Mouse (Mus musculus): ENCODE data around the gene Siae.

Gene Siae

DNA sequence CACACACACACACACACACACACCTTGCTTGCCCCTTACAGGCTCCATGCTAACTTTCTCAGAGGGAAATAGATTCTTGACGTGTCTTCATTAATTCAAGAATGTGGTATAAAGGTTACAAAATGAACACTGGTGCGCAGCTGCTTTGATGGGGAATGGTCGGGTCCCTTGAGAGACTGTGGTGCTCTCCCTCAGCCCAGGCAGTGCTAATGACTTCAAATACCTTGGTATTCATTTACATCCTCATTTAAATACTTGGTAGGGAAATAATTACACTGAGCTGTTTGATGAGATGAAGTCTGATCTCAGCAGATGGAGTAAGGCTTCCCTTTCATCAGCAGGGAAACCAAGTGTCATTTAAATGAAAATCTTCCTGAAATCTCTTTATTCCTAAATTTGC lies 69.6 kb downstream of the Siae start:
- no peak for DNase-seq (ENCODE audit: low read depth, low spot score)

DNA sequence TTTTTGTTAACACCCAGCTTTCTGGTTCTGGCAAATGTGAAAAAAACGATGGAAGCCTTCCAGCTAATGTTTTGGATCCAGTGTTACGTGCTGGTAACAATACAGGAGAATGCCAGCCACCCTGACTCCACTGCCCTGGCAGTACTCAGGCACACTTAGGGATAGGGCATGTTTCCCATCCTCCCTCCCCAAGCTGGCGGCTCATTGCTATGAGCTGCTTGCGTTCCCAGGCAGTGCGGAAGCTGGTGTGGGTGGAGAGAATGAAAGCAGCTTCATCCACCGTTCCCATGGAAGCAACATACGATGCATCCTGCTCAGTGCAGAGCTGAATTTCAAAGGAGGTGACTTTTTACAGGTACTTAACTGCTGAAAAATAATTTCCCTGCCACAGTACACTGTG lies 70.1 kb downstream of the Siae start:
- no peak for DNase-seq (ENCODE audit: low read depth, low spot score)

DNA sequence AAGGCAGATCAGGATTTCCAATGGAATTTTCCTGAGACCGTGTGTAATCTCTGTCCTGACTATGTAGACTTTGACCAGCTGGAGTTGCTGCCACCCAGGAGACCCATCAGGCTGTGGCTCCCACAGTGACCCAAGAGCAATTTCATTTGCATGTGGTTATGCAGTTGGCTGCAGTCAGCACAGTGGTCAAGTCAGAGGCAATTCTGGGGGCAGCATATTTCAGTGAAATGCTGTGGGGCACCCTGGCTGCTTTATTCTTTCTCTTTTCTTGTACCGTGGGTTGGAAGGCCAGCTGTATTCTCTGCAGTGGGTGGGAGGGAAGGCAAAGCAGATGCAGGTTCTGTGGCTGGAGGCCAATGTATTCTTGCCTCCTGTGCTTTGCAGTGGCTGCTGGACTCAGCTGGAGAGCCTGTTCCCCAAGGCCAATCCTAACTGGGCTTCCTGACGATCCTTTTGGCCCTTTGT lies 70.6 kb downstream of the Siae start:
- no peak for DNase-seq (ENCODE audit: low read depth, low spot score)

DNA sequence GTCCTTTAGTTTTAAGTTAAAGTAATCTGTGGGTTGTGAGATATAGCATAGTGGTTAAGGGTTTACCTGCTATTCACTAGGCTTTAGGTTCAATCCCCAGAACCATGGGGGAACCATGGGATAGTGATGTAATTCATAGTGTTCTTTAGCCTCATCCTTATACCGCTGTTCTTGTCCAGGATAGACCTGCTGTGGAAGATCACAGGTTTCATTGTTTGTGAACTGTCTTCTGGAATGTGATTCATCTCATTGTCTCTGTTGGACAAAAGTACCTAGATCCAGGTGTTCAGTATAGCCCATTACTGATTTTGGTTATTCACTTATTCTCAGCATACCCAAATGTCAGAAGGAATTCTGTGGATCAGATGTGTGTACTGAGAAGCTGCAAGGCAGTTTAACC lies 71.8 kb downstream of the Siae start:
- no peak for DNase-seq (ENCODE audit: low read depth, low spot score)

DNA sequence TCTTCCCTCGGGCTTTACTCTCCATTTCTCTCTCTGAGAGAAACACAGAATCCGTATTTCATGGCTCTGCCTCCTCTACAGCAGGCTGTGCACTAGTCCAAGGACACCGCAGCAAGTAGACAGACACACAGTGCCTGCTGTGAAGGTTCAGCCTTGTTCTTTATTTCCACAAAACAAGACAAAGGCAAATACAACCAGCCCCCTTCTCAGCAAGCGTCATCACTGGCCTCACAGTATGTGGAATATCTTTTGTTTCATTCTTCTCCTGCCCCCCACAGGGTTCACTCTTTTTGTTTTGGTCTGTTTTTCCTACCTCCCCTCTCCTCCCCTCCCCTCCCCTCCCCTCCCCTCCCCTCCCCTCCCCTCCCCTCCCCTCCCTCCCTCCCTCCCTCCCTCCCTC lies 73.1 kb downstream of the Siae start:
- DNase-seq (ENCODE audit: low read depth, low spot score) = no peak

DNA sequence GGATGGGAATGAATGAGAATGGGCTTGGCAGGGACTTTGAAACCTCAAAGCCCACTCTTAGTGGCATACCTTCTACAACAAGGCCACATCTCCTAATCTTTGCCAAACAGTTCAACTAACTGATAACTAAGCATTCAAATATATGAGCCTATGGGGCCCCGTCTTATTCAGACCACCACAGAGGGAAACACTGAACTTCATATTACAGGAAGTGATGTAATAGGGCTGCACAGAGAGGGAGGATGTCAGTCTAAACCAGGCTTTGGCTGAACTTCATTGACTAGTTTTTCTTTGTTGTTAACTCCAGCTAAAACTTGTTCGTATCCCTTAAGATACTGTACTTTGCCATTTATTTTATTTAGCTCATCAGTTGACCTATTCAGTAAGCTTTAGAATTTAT lies 74.4 kb downstream of the Siae start:
- DNase-seq (ENCODE audit: low read depth, low spot score) = no peak

DNA sequence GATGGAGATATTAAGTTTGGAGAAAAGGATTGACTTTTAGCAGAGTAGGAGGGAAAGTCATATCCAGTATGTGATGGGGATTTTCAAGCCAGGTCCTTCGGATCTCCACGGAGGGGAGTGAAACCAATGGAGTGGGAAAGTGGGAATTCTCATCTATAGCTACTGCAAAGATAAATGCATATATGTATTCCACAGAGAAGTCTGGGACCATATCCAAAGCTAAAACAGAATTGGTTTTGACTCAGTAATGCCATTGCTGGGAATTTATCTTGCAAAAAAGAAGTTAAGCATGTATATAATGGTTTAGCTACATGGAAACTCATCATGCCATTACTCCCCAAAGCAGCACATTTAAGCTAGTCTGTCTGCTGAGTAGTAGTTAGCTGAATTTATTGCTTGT lies 76.8 kb downstream of the Siae start:
- no peak for DNase-seq (ENCODE audit: low read depth, low spot score)

DNA sequence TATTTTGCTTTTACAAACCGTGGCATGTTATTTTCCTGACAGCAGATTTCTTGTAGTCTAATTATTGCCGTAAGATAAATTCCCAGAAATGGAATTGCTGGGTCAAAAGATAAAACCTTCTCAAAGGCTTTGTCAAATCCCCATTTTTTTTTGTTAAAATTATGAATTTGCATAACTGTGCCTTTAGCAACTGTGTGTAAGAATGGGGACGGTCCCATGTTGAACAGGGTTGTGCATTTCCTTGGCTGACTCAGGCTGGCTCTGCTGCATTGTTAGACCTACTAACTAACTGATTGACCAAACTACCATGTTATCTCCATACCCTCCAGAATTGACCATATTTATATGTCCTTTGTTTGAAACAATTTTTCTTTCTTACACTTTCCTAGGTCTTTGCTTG lies 78.8 kb downstream of the Siae start:
- DNase-seq (ENCODE audit: low read depth, low spot score) = no peak

DNA sequence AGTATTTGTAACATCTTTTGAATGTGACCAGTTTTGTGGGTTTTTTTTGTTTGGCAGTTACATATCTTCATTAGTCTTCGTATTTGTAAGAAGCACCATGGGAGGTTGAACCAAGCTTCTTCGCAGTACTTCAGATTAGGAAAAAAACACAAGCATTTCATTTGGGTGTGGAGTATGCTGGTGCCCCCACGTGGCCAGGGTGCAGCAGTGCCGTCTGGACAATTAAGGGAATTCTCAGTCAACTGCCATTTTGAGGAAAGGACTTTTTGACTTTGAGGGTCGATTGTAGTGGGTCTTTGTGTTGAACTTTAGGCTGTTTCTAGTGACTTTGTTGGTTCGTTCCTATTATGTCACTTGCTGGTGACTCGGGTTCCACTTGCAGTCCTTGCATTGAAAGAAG lies 80.8 kb downstream of the Siae start:
- peak; percentile 20 for DNase-seq (ENCODE audit: low read depth, low spot score)

DNA sequence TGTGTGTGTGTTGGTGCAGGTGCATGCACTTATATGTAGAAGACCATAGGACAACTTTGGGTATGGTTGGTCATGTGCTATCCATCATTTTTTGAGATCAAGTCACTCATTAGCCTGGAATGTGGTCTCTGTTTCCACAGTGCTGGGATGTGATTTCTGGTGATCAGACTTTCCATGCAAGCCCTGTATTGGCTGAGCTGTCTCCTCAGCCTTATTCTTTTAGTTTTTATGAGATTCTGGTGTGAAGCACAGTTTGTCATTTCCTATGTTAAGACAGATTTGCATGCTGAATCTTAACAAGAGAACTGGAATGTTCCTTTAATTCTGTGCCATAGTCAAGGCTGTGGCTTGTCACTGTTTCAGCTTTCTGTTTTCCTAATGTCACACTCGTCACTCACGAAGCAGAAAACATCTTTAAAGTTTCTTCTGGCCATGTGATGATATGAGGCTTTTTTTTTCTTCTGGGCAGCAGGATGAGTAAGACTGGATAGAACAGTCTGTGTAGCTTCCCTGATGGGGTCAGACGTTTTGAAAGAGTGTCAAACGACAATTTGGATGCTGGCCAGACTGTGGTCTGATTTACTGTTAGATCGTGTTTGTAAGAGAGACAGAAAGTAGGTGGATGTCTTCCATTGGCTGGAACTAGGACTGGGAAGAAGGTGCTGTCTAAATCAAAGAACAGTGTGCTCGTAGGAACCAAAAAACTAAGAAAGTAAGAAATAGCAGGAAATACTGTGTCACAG lies 81.5 kb downstream of the Siae start:
- no peak for DNase-seq (ENCODE audit: low read depth, low spot score)

DNA sequence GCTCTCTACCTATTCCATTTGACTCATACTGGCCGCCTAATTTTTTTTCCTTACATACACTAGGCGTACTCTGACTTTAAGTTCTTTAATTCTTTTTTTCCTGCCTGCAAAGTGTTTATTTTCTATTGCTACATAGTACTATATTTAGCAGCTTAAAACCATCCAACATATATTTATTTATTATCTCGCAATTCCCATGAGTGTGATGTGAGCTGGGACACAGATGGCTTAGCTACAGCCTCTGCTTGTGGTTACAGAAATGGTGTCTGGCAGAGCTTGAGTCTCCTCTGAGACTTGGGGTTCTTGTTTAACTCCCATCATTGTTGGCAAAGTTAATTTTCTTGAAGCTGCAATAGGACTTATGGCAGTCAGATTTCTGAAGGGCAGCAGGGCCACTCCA lies 83.2 kb downstream of the Siae start:
- DNase-seq (ENCODE audit: low read depth, low spot score) = no peak

DNA sequence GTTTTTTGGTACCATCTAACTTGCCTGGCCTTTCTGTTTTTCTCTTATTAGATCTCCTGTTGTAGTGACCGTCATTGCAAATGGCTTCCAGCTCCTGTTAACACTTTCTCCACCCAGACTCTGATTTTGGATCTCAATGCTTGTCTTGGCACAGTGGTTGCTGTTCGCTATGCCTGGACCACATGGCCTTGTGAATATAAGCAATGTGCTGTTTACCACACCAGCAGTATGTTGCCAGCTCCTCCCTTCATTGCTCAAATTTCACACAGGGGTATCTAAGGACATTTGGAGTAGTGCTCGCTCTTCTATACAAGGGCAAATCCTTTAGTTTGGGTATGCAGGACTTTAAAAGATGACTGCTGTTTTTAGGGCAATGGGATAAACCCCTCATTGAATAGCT lies 90.7 kb downstream of the Siae start:
- DNase-seq (ENCODE audit: low read depth, low spot score) = no peak

DNA sequence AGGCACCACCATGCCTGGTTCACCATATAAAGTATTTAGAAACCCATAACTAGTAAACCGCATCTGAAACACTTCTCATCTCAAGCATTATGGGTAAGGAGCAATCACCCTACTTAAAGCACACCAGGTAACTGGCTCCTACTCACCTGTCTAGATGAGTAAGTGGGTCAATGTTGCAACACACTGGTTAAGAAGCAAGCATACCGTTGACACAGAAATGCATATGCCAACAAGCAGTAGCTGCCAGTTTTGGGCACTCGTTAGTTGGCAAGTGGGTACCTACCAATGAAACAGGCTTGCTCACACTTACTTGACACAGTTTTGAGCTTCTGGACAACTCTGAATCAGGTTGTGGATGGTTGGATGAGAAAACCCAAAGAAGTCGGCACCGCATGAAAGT lies 95.1 kb downstream of the Siae start:
- DNase-seq (ENCODE audit: low read depth, low spot score) = no peak

DNA sequence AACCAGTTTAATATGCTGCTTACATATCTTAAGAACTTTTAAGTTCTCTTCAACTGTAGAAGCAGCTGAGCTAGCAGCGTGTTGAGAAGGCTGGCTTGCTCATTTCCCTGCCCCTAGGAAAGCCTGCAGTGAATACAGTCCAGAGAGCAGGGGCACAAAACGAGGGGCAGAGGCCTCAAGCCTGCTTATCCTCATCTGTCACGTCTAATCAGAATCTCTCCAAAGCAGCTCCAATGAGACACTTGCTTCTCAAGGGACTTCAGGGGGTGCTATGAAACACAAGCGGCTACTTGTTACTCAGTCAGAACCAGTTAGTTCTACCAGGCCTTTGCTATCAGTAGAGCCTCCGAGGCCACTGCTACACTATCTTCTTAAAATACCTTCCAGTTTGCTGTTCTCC lies 98.3 kb downstream of the Siae start:
- DNase-seq (ENCODE audit: low read depth, low spot score) = peak; percentile 29

DNA sequence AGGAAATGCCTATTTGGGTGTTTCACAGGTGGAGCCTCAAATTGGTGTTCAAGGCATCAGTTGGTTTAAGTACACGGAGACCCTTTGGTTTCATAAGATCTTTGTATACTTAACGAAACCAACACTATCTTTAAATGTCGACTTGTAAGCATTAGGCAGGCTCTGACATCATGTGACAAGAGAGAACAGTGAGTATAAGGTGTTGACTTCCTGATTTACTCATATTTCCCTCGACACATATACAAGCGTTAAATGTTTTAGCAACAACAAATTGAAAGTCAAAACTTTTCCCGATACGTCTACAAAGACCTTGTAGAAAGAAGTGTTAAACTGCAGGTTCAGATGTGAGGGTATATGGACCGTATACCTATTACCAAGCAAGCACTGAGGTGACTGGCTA lies 100.5 kb downstream of the Siae start:
- no peak for DNase-seq (ENCODE audit: low read depth, low spot score)

DNA sequence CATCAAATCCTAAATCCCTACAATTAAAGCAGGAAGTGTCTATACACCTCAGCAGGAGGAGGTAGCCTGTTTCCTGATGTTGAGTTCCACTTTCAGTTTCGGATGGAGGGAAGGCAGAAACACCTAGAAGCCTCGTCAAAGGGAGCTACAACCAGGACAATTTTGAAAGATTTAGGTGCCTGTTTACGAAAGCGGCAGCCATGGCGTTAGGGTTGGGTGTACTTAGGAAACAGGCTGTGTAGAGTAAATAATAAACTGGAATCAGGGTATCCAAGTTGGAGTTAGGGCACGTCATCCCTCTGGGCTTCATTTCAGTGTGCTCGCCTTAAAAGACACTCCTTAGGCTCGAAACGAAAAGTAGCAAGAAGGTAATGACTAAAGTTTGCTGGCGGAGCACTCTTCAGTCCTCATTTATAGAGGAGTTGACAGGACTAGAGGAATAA lies 101.0 kb downstream of the Siae start:
- no peak for DNase-seq (ENCODE audit: low read depth, low spot score)

DNA sequence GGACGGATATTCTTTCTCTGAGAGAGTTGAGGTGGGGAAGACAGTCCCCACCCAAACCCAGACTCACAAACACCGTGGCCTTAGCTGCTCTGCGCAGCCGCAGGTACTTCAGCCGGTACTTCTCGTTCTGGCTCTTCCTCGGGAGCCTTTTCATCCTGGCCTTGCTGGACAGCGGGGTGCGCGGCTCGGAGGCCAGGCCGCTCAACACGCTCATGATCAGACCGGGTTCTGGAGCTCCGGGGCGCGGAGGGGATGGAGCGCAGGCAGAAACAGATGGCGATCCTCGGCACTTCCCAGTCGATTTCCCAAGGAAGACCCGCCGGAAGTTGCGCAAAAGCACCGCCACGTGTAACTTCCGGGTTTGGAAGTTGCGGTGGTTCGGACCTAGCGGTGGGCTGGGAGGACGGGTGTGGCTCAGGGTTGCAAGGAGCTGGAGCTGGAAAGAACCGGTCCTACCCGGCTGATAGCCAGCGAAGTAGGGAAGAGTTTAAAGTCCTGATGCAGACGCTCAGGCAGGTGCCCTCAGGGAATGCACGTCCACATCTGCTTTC lies 101.5 kb downstream of the Siae start, which contains the start of gene Tbrg1:
Gene Tbrg1 (minus strand): TSS at position 382 of the 551 bp plus-strand sequence.
- DNase-seq (ENCODE audit: low read depth, low spot score) = peak; percentile 60

DNA sequence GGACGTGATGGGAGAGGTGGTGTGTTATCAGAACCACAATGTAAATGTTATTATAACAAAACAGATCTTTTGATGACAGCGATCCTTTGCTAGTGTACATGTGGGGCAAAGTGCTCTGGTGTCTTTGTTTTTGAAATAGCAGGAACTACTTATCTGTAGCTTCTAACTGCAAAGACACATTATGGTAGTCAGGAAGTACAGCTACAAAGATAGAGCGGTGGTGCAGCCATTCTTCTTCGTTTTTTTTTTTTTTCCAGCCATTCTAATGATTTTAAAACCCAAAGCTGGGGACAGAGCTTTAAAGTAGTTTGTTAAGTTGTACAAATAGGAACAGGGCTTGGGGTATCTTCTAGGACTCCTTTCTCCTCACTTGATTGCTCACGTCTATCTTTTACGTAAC lies 103.9 kb downstream of the Siae start:
- no peak for DNase-seq (ENCODE audit: low read depth, low spot score)

DNA sequence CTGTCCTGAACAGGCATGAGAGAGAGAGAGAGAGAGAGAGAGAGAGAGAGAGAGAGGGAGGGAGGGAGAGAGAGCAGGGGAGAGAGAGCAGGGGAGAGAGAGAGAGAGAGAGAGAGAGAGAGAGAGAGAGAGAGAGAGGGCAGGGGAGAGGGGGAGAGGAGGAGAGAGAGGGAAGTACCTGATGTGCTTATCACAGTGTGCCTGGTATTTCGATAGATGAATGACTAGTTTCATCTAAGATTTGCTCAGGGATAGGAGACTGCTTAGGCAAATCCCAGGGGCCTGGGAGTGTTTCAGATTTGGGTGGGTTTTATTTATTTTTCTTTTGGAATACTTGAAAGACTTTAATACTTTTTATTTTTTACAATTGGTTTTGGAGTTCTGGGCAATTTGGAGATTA lies 107.7 kb downstream of the Siae start:
- DNase-seq (ENCODE audit: low read depth, low spot score) = no peak

DNA sequence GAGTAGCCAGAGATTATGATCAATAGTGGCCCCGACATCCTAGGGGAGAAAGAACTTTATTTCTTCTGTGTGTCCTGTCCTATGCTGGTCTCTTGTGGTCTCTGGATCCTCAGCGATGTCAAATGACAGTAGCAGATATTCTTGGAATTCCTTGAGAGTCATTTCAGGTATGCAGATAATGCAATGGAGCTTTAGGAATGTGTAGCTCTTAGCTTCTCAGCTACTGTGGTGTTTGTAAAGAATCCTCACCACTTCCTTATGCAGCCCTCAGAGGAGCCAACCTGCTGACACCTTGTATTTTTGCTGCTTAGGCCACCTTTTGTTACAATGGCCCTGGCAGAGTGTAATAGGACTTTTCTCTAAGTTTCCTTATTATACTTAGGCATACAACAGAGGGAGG lies 109.1 kb downstream of the Siae start:
- no peak for DNase-seq (ENCODE audit: low read depth, low spot score)

DNA sequence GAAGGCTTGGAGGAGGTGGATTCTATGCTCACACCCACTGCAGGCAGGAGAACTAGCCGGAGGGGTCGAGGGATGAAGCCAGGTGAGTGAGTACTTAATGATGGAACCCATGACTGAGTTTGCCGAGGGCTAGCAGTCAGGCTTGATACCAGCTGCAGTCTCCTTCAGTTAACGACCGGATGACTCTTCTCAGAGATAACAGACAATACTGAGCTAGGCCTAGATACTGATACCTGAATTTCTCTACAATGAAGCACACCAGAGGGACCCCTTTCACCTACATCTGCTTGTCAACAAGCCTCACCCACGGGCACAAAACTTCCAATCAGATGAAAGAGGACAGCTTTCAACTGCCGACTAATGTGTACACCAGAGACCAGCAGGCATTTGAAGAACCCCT lies 110.5 kb downstream of the Siae start:
- no peak for DNase-seq (ENCODE audit: low read depth, low spot score)

DNA sequence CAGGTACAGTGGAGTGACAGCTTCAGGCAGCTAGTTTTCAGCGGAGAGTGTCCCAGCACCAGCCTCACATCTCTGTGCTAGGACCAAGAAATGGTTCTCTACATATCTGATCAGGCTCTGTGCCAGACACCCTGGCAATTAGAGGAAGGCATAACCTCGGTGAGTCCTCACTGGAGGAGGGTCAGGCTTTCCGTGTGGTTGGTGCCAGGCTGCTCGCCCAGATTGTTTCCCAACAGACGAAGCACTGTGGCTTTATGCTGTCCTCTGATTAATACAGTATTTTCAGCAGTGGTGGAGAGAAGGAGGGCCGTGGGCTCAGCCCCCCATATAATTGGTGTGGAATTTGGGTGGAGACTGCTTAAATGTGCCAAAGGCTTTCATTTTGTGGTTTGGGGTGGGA lies 113.6 kb downstream of the Siae start, which contains the start of gene Panx3:
Gene Panx3 (minus strand): TSS at position 121 of the 400 bp plus-strand sequence.
- no peak for DNase-seq (ENCODE audit: low read depth, low spot score)

DNA sequence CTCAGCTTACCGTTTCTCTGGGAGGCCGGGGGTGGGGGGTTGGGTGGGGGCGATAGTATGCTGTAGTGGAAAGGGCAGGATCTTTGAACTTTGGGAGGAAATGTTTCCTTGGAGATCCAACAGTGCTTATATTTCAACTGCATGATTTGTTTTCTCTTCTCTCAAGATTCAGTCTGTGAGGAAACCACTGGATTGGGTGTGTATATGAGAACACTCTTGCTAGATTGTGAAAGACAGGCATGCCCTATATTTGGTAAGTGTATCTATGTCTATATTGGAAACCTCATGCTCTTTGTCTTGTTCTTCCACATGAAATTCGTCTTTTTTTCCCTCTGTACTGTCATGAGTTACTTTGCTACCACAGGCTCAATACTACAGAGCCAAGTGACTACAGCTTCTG lies 114.2 kb downstream of the Siae start:
- no peak for DNase-seq (ENCODE audit: low read depth, low spot score)

DNA sequence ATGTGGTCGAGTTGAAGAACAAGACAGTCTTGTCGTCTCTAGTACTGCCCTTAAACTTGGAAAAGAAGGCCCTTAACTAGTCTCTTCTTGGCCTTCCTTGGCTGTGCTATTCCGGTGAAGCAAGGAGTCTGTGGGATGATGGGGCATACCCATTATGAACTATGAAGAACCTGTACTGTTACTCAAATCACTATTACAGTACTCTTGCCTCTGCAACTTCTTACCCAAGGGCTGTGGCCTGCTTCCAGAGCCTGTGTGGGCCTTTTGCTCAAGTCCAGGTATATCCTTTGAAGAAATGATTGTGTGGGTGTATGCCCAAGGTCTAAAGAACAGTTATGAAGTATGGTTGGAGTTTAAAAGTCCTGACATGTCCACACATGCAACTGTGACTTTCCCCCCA lies 114.8 kb downstream of the Siae start:
- DNase-seq (ENCODE audit: low read depth, low spot score) = no peak

Data from retina, postnatal 7 days (tissue).